Mouse (Mus musculus) adrenal gland, adult 2 months (tissue): Measurements from ENCODE around the gene Gm2001. TPM values are rescaled to one million over a fixed set of nuclear protein-coding genes. Genes with fewer than 3 reads are reported as not detected.
"Not testable (repeated sequence)": the region's sequence is repeated elsewhere in the genome, so short reads cannot be mapped to it uniquely, and the experiment has no call there.

ENCODE experiments used
- DNase-seq: peaks from one replicate; pipeline ENCODE4 v3.0.0; 2021
- long read RNA-seq: library from polyadenylated mRNA; stranded (forward); transcript quantifications from one replicate; pipeline ENCODE4 v2.0.0, GENCODE M21; 2021
- polyA plus RNA-seq: library from polyadenylated mRNA; depleted of rRNA; stranded (reverse); fragments of >200 nt; gene quantifications from 2 replicates; pipeline ENCODE4 v1.2.3, GENCODE M21; 2012; rRNA removed
- total RNA-seq, 2 experiments: library from RNA; stranded (reverse); gene quantifications; 2 replicates each; pipeline ENCODE4 v1.2.3; 2021

The Gm2001 gene
- total RNA-seq (not detected), polyA plus RNA-seq (not detected in 2 replicates)
- long read RNA-seq, result 0 reads

GRCm38 (mm10) chr12:87842239-87842638, at the start of gene Gm2001:
Gm2001 (minus strand) TSS chr12:87842339.
- DNase-seq, result not testable (repeated sequence)

GRCm38 (mm10) chr12:87873772-87874171, 31.6 kb upstream of the Gm2001 start, which contains the start of gene Gm2016:
Gm2016 (plus strand) TSS chr12:87874072.
- DNase-seq, result not testable (repeated sequence)

- DNase-seq, result not testable (repeated sequence)
These were observed 21.9 kb upstream of the Gm2001 start for GRCm38 (mm10) chr12:87864048-87864447.

- not testable (repeated sequence) for DNase-seq
These were observed 21.5 kb upstream of the Gm2001 start for GRCm38 (mm10) chr12:87863638-87864037.

- not testable (repeated sequence) for DNase-seq
These were observed 19.9 kb upstream of the Gm2001 start for GRCm38 (mm10) chr12:87861740-87862692.

- not testable (repeated sequence) for DNase-seq
These were observed 13.9 kb upstream of the Gm2001 start for GRCm38 (mm10) chr12:87856067-87856466.

- not testable (repeated sequence) for DNase-seq
These were observed 8.5 kb upstream of the Gm2001 start for GRCm38 (mm10) chr12:87850657-87851056.

GRCm38 (mm10) chr12:87816277-87816676, 25.9 kb downstream of the Gm2001 start, which contains the start of gene BB287469:
BB287469 (plus strand) TSS chr12:87816577.
- not testable (repeated sequence) for DNase-seq

GRCm38 (mm10) chr12:87797971-87798370, 44.2 kb downstream of the Gm2001 start:
- DNase-seq, result not testable (repeated sequence)

GRCm38 (mm10) chr12:87795212-87795611, 46.9 kb downstream of the Gm2001 start, which contains the start of gene Gm21936:
Gm21936 (plus strand) TSS chr12:87795512.
- DNase-seq, result not testable (repeated sequence)

Other genes with a start within 250 kb of the Gm2001 start
- not detected for gene Oog1, start 239.7 kb downstream of the Gm2001 start, total RNA-seq
- not detected in 2 replicates for gene Oog1, start 239.7 kb downstream of the Gm2001 start, polyA plus RNA-seq
- gene Gm4027, start 223.5 kb downstream of the Gm2001 start, total RNA-seq, result not detected
- not detected in 2 replicates for gene Gm4027, start 223.5 kb downstream of the Gm2001 start, polyA plus RNA-seq
- not detected for gene Gm16381, start 197.7 kb downstream of the Gm2001 start, total RNA-seq
- gene Gm16381, start 197.7 kb downstream of the Gm2001 start, polyA plus RNA-seq, result not detected in 2 replicates
- gene Gm21319, start 66.6 kb downstream of the Gm2001 start, total RNA-seq, result not detected
- gene Gm21319, start 66.6 kb downstream of the Gm2001 start, polyA plus RNA-seq, result not detected in 2 replicates
- not detected for gene Gm21936, start 46.8 kb downstream of the Gm2001 start, total RNA-seq
- gene Gm21936, start 46.8 kb downstream of the Gm2001 start, polyA plus RNA-seq, result not detected in 2 replicates
- gene BB287469, start 25.8 kb downstream of the Gm2001 start, total RNA-seq, result not detected
- not detected in 2 replicates for gene BB287469, start 25.8 kb downstream of the Gm2001 start, polyA plus RNA-seq
- gene Gm2016, start 31.7 kb upstream of the Gm2001 start, total RNA-seq, result not detected
- not detected in 2 replicates for gene Gm2016, start 31.7 kb upstream of the Gm2001 start, polyA plus RNA-seq
- not detected for gene Gm2022, start 53.0 kb upstream of the Gm2001 start, total RNA-seq
- gene Gm2022, start 53.0 kb upstream of the Gm2001 start, polyA plus RNA-seq, result not detected in 2 replicates
- not detected for gene Gm2035, start 77.5 kb upstream of the Gm2001 start, total RNA-seq
- gene Gm2035, start 77.5 kb upstream of the Gm2001 start, polyA plus RNA-seq, result not detected in 2 replicates
- not detected for gene Gm2042, start 111.7 kb upstream of the Gm2001 start, total RNA-seq
- gene Gm2042, start 111.7 kb upstream of the Gm2001 start, polyA plus RNA-seq, result not detected in 2 replicates
- not detected for gene Gm2075, start 169.5 kb upstream of the Gm2001 start, total RNA-seq
- gene Gm2075, start 169.5 kb upstream of the Gm2001 start, polyA plus RNA-seq, result not detected in 2 replicates
- not detected for gene Gm6803, start 176.4 kb upstream of the Gm2001 start, total RNA-seq
- gene Gm6803, start 176.4 kb upstream of the Gm2001 start, polyA plus RNA-seq, result not detected in 2 replicates
- not detected for gene Gm2056, start 184.7 kb upstream of the Gm2001 start, total RNA-seq
- not detected in 2 replicates for gene Gm2056, start 184.7 kb upstream of the Gm2001 start, polyA plus RNA-seq
- gene Gm16368, start 241.4 kb upstream of the Gm2001 start, total RNA-seq, result not detected
- gene Gm16368, start 241.4 kb upstream of the Gm2001 start, polyA plus RNA-seq, result not detected in 2 replicates